Mouse (Mus musculus) lung, postnatal 0 days (tissue): Measurements from ENCODE around the gene Zp1.

Source experiments
- CTCF ChIP-seq: IDR thresholded peaks from 2 replicates; pipeline ENCODE4 v1.5.1; 2016; ENCODE audit warnings: antibody characterized with exemption, mild to moderate bottlenecking
- EP300 ChIP-seq: IDR thresholded peaks from 2 replicates; pipeline ENCODE4 v1.6.1; 2016; ENCODE audit warnings: antibody characterized with exemption, mild to moderate bottlenecking, control low read depth

DNA sequence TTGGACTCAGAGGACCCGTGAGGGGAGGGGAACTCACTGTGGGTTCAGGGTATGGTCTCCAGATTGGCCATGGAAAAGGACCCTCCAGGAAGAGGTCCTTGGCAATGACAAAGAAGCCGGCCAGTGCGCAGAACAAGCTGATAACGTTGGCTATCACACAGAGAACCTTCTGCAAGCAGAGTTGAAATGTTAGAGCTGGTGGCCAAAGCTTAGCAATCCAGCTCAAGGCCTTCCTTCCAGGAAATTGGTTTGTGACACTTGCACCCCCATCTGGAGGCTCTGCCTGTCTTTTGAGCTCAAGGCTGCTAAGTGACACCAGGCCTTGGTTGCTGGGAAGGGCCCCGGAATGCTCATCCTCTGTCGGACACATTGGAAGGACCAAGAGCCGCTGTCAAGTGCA, 45.3 kb upstream of the Zp1 start:
- no peak for TF ChIP-seq CTCF
- no peak for TF ChIP-seq EP300
